Mouse (Mus musculus): ENCODE results near the gene Tgfbrap1. TPM values are rescaled to one million over a fixed set of nuclear protein-coding genes. Genes with fewer than 3 reads are reported as not detected.

Gene Tgfbrap1
- polyA plus RNA-seq, 1 experiment = 7.4 TPM

GRCm38 (mm10) chr1:43078124-43078523, 20.3 kb downstream of the Tgfbrap1 start:
- Histone ChIP-seq H3K27ac (ENCODE audit: control insufficient read depth, insufficient read depth, low read depth, low read length) (no peak overlapping the region), H3K4me3 (ENCODE audit: control insufficient read depth, low read depth, low read length) (no peak overlapping the region), H3K36me3 (ENCODE audit: control insufficient read depth, insufficient read depth, low read length) (no peaks in the 10 kb centered on the region), H3K4me1 (ENCODE audit: control insufficient read depth, insufficient read depth, low read length) (no peaks in the 10 kb centered on the region), H3K27me3 (ENCODE audit: control insufficient read depth, insufficient read depth, low read length) (no peaks in the 10 kb centered on the region)
- no peak for TF ChIP-seq POLR2A (IDR thresholded peaks at IDR 0.05; ENCODE audit: control insufficient read depth, low read depth, low read length)
- TF ChIP-seq CTCF (IDR thresholded peaks at IDR 0.05; ENCODE audit: control insufficient read depth, insufficient read depth, insufficient replicate concordance, low read depth, low read length) = no peak

GRCm38 (mm10) chr1:43074791-43075190, 23.6 kb downstream of the Tgfbrap1 start:
- no peak for TF ChIP-seq POLR2A (IDR thresholded peaks at IDR 0.05; ENCODE audit: control insufficient read depth, low read depth, low read length)
- no peak for TF ChIP-seq CTCF (IDR thresholded peaks at IDR 0.05; ENCODE audit: control insufficient read depth, insufficient read depth, insufficient replicate concordance, low read depth, low read length)
- H3K27ac ChIP-seq (ENCODE audit: control insufficient read depth, insufficient read depth, low read depth, low read length) = no peak overlapping the region
- no peaks in the 10 kb centered on the region for H3K36me3 ChIP-seq (ENCODE audit: control insufficient read depth, insufficient read depth, low read length)
- H3K27me3 ChIP-seq (ENCODE audit: control insufficient read depth, insufficient read depth, low read length) = no peaks in the 10 kb centered on the region
- H3K4me1 ChIP-seq (ENCODE audit: control insufficient read depth, insufficient read depth, low read length) = no peaks in the 10 kb centered on the region
- no peak overlapping the region for H3K4me3 ChIP-seq (ENCODE audit: control insufficient read depth, low read depth, low read length)

DNA sequence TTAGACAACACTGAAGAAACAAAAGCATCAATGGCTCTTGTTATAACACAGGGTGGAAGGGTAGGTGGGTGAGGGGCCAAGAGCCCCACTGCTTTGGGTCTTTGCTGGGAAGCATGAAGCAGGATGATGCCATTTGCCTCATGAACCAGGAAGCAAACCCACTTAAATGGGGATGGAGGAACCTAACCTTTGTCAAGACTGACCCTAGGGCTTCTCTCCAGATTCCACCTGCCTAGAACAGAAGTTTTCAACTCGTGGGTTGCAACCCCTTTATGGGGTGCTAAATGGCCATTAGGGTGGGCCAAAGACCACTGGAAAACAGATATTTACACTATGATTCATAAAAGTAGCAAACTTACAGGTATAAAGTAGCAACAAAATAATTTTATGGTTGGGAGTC, 25.9 kb downstream of the Tgfbrap1 start:
- Histone ChIP-seq H3K4me3 (ENCODE audit: control insufficient read depth, low read depth, low read length) (no peak overlapping the region), H3K4me1 (ENCODE audit: control insufficient read depth, insufficient read depth, low read length) (no peaks in the 10 kb centered on the region), H3K36me3 (ENCODE audit: control insufficient read depth, insufficient read depth, low read length) (no peaks in the 10 kb centered on the region), H3K27ac (ENCODE audit: control insufficient read depth, insufficient read depth, low read depth, low read length) (no peak overlapping the region), H3K27me3 (ENCODE audit: control insufficient read depth, insufficient read depth, low read length) (no peaks in the 10 kb centered on the region)
- TF ChIP-seq POLR2A (IDR thresholded peaks at IDR 0.05; ENCODE audit: control insufficient read depth, low read depth, low read length) (no peak), CTCF (IDR thresholded peaks at IDR 0.05; ENCODE audit: control insufficient read depth, insufficient read depth, insufficient replicate concordance, low read depth, low read length) (no peak)

- no peak for TF ChIP-seq CTCF (IDR thresholded peaks at IDR 0.05; ENCODE audit: control insufficient read depth, insufficient read depth, insufficient replicate concordance, low read depth, low read length)
- no peak for TF ChIP-seq POLR2A (IDR thresholded peaks at IDR 0.05; ENCODE audit: control insufficient read depth, low read depth, low read length)
- Histone ChIP-seq H3K4me1 (ENCODE audit: control insufficient read depth, insufficient read depth, low read length) (no peaks in the 10 kb centered on the region), H3K27me3 (ENCODE audit: control insufficient read depth, insufficient read depth, low read length) (no peaks in the 10 kb centered on the region), H3K36me3 (ENCODE audit: control insufficient read depth, insufficient read depth, low read length) (no peaks in the 10 kb centered on the region), H3K27ac (ENCODE audit: control insufficient read depth, insufficient read depth, low read depth, low read length) (no peak overlapping the region), H3K4me3 (ENCODE audit: control insufficient read depth, low read depth, low read length) (no peak overlapping the region)
These were observed 26.4 kb downstream of the Tgfbrap1 start for GRCm38 (mm10) chr1:43072028-43072427.

DNA sequence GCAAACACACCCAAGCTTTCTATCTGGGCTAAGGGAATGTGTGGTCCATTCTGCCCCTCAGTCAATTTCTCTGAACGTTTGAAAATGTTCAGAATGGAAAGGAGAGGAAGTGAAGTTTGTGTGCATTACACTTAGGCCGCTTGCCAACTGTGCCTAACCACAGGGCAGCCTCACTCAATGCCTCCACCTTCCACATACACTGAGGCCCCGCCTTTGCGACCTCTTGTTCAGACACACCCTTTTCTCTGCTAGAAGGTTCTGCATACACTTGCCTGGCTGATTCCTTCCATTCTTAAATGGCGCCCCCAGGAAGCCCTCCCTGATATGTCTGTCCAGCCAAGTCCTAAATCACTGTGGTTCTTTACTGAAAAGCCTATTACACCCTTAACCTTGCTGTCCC, 27.7 kb downstream of the Tgfbrap1 start:
- no peaks in the 10 kb centered on the region for H3K27me3 ChIP-seq (ENCODE audit: control insufficient read depth, insufficient read depth, low read length)
- no peak overlapping the region for H3K27ac ChIP-seq (ENCODE audit: control insufficient read depth, insufficient read depth, low read depth, low read length)
- no peaks in the 10 kb centered on the region for H3K36me3 ChIP-seq (ENCODE audit: control insufficient read depth, insufficient read depth, low read length)
- TF ChIP-seq POLR2A (IDR thresholded peaks at IDR 0.05; ENCODE audit: control insufficient read depth, low read depth, low read length) (no peak), CTCF (IDR thresholded peaks at IDR 0.05; ENCODE audit: control insufficient read depth, insufficient read depth, insufficient replicate concordance, low read depth, low read length) (no peak)
- H3K4me1 ChIP-seq (ENCODE audit: control insufficient read depth, insufficient read depth, low read length) = no peaks in the 10 kb centered on the region
- H3K4me3 ChIP-seq (ENCODE audit: control insufficient read depth, low read depth, low read length) = no peak overlapping the region

GRCm38 (mm10) chr1:43067551-43067950, 30.9 kb downstream of the Tgfbrap1 start:
- Histone ChIP-seq H3K4me3 (ENCODE audit: control insufficient read depth, low read depth, low read length) (no peak overlapping the region), H3K36me3 (ENCODE audit: control insufficient read depth, insufficient read depth, low read length) (no peaks in the 10 kb centered on the region), H3K27me3 (ENCODE audit: control insufficient read depth, insufficient read depth, low read length) (no peaks in the 10 kb centered on the region), H3K4me1 (ENCODE audit: control insufficient read depth, insufficient read depth, low read length) (no peaks in the 10 kb centered on the region), H3K27ac (ENCODE audit: control insufficient read depth, insufficient read depth, low read depth, low read length) (no peak overlapping the region)
- no peak for TF ChIP-seq POLR2A (IDR thresholded peaks at IDR 0.05; ENCODE audit: control insufficient read depth, low read depth, low read length)
- TF ChIP-seq CTCF (IDR thresholded peaks at IDR 0.05; ENCODE audit: control insufficient read depth, insufficient read depth, insufficient replicate concordance, low read depth, low read length) = no peak

DNA sequence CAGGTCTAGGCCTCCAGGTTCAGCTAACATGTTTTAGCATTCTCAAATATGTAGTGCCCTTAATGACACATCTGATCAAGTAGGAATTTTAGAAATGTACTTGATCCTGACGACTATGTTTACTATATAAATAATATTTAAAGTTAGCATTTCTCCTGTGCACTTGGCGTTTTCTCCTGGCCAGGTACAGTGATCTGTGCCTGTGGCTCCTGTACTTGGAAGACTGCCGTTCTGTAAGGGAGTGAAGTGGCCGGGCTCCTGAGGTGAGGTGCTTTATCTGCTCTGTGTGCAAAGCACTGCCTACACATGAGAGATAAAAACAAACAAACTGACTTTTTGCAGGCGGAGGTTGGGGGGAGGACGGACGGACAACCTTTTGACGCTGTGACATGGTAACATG, 31.9 kb downstream of the Tgfbrap1 start:
- no peak overlapping the region for H3K4me3 ChIP-seq (ENCODE audit: control insufficient read depth, low read depth, low read length)
- no peaks in the 10 kb centered on the region for H3K4me1 ChIP-seq (ENCODE audit: control insufficient read depth, insufficient read depth, low read length)
- TF ChIP-seq POLR2A (IDR thresholded peaks at IDR 0.05; ENCODE audit: control insufficient read depth, low read depth, low read length) = no peak
- TF ChIP-seq CTCF (IDR thresholded peaks at IDR 0.05; ENCODE audit: control insufficient read depth, insufficient read depth, insufficient replicate concordance, low read depth, low read length) = no peak
- H3K27me3 ChIP-seq (ENCODE audit: control insufficient read depth, insufficient read depth, low read length) = no peaks in the 10 kb centered on the region
- H3K36me3 ChIP-seq (ENCODE audit: control insufficient read depth, insufficient read depth, low read length) = no peaks in the 10 kb centered on the region
- no peak overlapping the region for H3K27ac ChIP-seq (ENCODE audit: control insufficient read depth, insufficient read depth, low read depth, low read length)

All from testis, adult 2 months (tissue).